Mouse (Mus musculus) cortical plate, adult 2 months (tissue): ENCODE measurements around the gene 2310079G19Rik. TPM values are rescaled to one million over a fixed set of nuclear protein-coding genes. Genes with fewer than 3 reads are reported as not detected.

Source experiments
- H3K27ac ChIP-seq: fragments of 200-500 bp; 2 replicates; pipeline ENCODE4 v1.5.1; 2012; ENCODE audit warnings: low read length, control low read depth, inconsistent platforms; ENCODE audit not compliant: insufficient read depth
- H3K4me1 ChIP-seq: fragments of 200-500 bp; 2 replicates; pipeline ENCODE4 v1.6.1; 2011; ENCODE audit warnings: low read length; ENCODE audit not compliant: control insufficient read depth, insufficient read depth
- H3K4me3 ChIP-seq: fragments of 200-500 bp; 2 replicates; pipeline ENCODE4 v1.5.1; 2011; ENCODE audit warnings: mild to moderate bottlenecking, low read length, control low read depth; ENCODE audit not compliant: insufficient read depth
- CTCF ChIP-seq: fragments of 200-500 bp; IDR thresholded peaks from 2 replicates; pipeline ENCODE4 v1.5.1; 2011; ENCODE audit warnings: mild to moderate bottlenecking, control low read depth, low read length; ENCODE audit not compliant: insufficient read depth; ENCODE audit errors: extremely low read depth
- POLR2A ChIP-seq: fragments of 200-500 bp; IDR thresholded peaks from 2 replicates; pipeline ENCODE4 v1.6.1; 2011; ENCODE audit warnings: mild to moderate bottlenecking, low read length, control low read depth; ENCODE audit not compliant: insufficient read depth; ENCODE audit errors: extremely low read depth
- polyA plus RNA-seq: library from polyadenylated mRNA; depleted of rRNA; stranded (reverse); fragments of >200 nt; gene quantifications from 2 replicates; pipeline ENCODE4 v1.2.3, GENCODE M21; 2012; rRNA removed

The 2310079G19Rik gene
- polyA plus RNA-seq, 1 experiment, result not detected

DNA sequence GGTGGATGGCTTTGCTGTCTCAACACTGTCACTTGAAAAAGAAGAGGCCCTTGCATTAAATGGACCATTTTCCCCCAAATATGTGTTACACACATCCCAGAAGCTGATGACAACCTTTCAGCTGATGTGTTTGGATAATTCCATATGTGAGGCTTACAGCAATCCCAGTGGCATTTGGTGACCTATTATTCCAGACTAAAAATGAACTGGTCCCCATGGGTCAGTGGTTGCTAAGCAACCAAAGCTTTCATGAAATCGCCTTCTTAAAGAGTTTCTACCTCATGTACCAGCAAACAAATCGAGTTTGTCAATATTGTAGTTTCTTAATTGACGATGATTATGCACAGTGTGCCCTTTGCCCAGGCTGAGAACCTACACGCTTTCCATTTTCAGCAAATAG, 14.8 kb downstream of the 2310079G19Rik start:
- TF ChIP-seq POLR2A, result no peak
- TF ChIP-seq CTCF, result no peak
- Histone ChIP-seq H3K4me1 (no peaks in the 10 kb centered on the region), H3K27ac (no peak overlapping the region), H3K4me3 (no peak overlapping the region)

DNA sequence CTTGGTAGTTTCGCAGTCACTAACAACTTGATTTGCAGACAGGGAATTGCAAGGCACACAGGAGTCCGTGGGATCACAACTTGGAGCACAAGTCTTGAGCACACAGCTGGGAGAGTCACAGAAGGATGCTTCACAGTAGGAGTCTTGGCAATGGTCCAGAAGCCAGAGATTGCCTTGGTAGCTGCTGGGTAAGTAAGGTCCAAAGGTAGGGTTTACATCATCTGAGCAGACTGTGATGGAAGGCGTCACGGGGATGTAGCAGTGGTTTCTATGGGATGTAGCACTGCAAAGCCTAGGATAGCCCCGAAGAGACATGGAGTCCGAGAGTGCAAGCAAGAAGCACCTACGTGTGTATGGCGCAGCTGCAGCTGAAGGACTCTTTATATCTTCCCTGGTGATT, 15.5 kb downstream of the 2310079G19Rik start, which contains the start of gene Krtap24-1:
Krtap24-1 (minus strand) TSS at position 358 of the 400 bp plus-strand sequence.
- TF ChIP-seq CTCF, result no peak
- no peak for TF ChIP-seq POLR2A
- Histone ChIP-seq H3K27ac (no peak within 1 kb of the TSS), H3K4me1 (no peaks in the 10 kb centered on the region), H3K4me3 (no peak within 1 kb of the TSS)

DNA sequence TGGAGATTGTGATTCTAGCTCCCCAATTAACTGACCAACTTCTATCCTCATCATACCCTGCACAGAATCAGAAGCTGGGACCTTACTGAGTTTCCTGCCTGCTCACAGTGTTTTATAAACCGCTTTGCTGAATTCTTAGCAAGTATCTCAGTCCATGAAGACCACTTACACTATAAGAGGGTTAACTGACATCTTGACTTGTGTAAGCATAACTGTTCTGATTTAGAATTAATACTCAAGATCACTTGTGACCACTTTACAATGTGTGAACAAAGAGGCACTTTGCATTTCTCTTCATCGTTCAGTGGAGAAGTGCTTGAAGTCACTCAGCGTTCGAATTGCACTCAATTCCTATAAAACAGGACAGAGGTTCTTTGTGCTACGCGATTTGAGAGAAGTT, 22.9 kb downstream of the 2310079G19Rik start:
- no peak overlapping the region for H3K4me3 ChIP-seq
- no peak for TF ChIP-seq CTCF
- no peaks in the 10 kb centered on the region for H3K4me1 ChIP-seq
- H3K27ac ChIP-seq, result no peak overlapping the region

DNA sequence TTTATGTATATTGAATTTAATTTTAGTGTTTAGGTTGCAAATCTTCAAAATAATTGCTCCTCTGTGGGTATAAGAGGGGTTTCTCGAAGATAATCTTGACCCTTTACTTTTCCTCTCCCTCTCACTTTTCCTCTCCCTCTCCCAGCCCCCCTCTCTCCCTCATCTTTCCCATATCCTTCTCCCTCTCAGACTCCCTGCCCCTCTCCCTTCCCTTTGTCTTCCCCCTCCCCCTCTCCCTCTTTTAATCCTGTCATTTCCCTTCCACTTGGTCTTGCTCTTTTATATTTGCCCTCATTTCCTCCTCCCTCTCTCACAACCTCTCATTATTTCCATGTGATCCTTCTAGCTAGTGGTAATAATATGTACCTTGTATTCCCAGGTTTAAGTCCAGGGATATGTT, 25.0 kb downstream of the 2310079G19Rik start:
- TF ChIP-seq POLR2A, result no peak
- TF ChIP-seq CTCF, result no peak
- H3K4me3 ChIP-seq, result no peak overlapping the region
- H3K27ac ChIP-seq, result no peak overlapping the region
- no peaks in the 10 kb centered on the region for H3K4me1 ChIP-seq

DNA sequence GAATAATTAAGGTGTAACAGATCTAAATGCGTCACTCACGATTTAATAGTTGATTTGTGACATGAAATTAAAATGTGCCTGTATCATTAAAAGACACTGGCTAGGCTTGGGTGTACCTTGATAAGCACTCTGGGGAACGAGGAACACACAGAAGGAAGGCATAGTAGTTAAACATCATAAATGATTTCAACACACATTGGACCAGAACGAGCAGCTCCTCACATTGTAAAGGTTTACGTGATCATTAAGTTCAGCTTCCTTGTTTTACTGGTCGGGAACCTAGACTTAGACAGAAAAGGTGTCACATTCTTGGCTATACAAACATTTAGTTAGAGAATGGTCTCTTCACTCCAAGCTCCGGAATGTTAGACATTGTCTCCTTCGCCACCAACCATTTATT, 27.2 kb downstream of the 2310079G19Rik start:
- TF ChIP-seq CTCF, result no peak
- TF ChIP-seq POLR2A, result no peak
- Histone ChIP-seq H3K27ac (no peak overlapping the region), H3K4me1 (no peaks in the 10 kb centered on the region), H3K4me3 (no peak overlapping the region)

DNA sequence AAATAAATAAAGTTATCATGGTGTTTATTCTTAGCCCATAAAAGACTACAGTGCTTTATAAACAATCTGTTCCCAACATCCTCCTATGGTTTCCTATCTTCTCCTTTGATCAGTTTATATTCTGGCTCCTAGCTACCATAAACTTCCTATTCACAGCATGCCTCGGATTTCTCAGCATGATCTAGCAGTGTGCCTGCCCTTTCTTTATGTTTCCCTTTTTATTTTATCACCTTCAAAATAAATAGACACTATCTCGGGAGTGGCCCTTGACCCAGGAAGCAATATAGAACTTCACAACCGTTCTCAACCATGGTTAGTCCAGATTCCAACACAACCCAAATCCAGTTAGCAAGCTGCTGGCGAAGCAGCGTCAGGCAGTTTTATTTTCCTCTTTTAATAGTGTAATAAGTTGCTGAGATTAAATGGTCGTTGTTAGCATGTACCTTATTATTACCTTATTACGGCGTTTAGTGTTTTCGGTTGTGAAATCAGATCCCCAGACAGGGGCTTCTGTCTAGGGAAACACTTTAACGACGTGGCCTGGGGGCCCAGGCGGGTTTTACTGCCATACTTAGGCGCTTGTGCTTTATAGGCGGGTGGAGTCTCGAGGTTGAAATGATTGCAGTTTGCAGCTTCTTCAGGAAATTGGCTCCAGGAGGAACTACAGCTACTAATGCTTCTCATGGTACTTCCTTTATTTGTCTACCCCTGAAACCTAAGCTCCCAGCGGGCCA, 27.8 kb downstream of the 2310079G19Rik start:
- Histone ChIP-seq H3K4me3 (no peak overlapping the region), H3K27ac (no peak overlapping the region), H3K4me1 (no peaks in the 10 kb centered on the region)
- TF ChIP-seq CTCF, result no peak
- no peak for TF ChIP-seq POLR2A

DNA sequence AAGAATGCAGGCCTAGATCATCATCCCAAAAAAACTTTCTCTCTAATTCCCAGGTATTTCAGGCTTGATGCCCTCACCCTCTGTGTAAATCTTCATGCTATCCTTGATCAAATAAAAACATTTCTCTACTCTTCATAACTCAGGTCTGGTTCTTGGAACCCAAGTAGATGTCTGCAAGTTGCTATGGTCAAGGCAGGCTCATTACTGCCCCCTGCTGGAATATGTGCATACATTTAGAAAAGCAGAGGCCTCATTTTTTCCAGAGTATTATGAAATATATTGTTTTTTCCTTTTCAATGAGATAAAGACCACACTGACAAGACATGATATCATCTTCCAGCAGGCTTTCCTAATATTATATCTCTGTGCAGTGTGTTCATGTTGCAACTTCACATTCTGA, 34.7 kb downstream of the 2310079G19Rik start:
- Histone ChIP-seq H3K4me1 (no peaks in the 10 kb centered on the region), H3K4me3 (no peak overlapping the region), H3K27ac (no peak overlapping the region)
- TF ChIP-seq CTCF (no peak), POLR2A (no peak)

DNA sequence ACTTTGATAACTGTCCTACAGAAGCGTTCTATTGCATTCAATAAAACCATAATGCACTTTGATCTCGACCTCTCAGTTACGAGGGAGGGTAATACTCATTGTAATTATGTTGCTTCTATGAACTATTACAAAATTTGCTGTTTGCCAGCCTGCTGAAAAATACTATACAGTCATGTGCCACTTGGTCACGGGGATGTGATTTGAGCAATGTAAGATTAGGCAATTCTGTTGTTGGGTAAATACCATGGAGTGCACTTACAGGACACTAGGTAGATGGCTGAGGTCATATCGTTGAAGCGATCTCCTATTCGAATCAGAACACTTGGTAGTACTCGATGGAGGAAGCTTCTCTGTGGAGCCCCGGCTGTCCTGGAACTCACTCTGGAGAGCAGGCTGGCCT, 44.1 kb downstream of the 2310079G19Rik start:
- no peak overlapping the region for H3K4me3 ChIP-seq
- TF ChIP-seq POLR2A (no peak), CTCF (no peak)
- no peaks in the 10 kb centered on the region for H3K4me1 ChIP-seq
- no peak overlapping the region for H3K27ac ChIP-seq

Other genes with a start within 250 kb of the 2310079G19Rik start
- not detected in 2 replicates for gene Cldn17, start 120.7 kb downstream of the 2310079G19Rik start, polyA plus RNA-seq
- gene Cldn8, start 64.5 kb downstream of the 2310079G19Rik start, polyA plus RNA-seq, result not detected in 2 replicates
- gene Krtap24-1, start 15.4 kb downstream of the 2310079G19Rik start, polyA plus RNA-seq, result not detected in 2 replicates
- not detected in 2 replicates for gene Krtap26-1, start 20.1 kb upstream of the 2310079G19Rik start, polyA plus RNA-seq
- gene Krtap27-1, start 44.0 kb upstream of the 2310079G19Rik start, polyA plus RNA-seq, result not detected in 2 replicates
- not detected in 2 replicates for gene 2310061N02Rik, start 80.3 kb upstream of the 2310079G19Rik start, polyA plus RNA-seq
- not detected in 2 replicates for gene Krtap13-1, start 101.2 kb upstream of the 2310079G19Rik start, polyA plus RNA-seq
- not detected in 2 replicates for gene Krtap13, start 124.0 kb upstream of the 2310079G19Rik start, polyA plus RNA-seq
- gene 2310034C09Rik, start 131.2 kb upstream of the 2310079G19Rik start, polyA plus RNA-seq, result not detected in 2 replicates
- gene 2310057N15Rik, start 146.5 kb upstream of the 2310079G19Rik start, polyA plus RNA-seq, result not detected in 2 replicates
- not detected in 2 replicates for gene Gm5965, start 150.2 kb upstream of the 2310079G19Rik start, polyA plus RNA-seq
- gene Gm20741, start 184.6 kb upstream of the 2310079G19Rik start, polyA plus RNA-seq, result not detected in 2 replicates
- gene Krtap15, start 192.5 kb upstream of the 2310079G19Rik start, polyA plus RNA-seq, result not detected in 2 replicates
- not detected in 2 replicates for gene Krtap14, start 198.5 kb upstream of the 2310079G19Rik start, polyA plus RNA-seq
- gene Krtap19-1, start 241.7 kb upstream of the 2310079G19Rik start, polyA plus RNA-seq, result not detected in 2 replicates
- not detected in 2 replicates for gene Krtap19-2, start 246.6 kb upstream of the 2310079G19Rik start, polyA plus RNA-seq